Mouse (Mus musculus) kidney, adult 2 months (tissue): ENCODE measurements around the gene Slc3a2.

Source experiments
- CTCF ChIP-seq: fragments of 200-500 bp; conservative IDR thresholded peaks from 2 replicates; pipeline ENCODE4 v1.5.1; 2011; ENCODE audit warnings: low read depth, mild to moderate bottlenecking, control low read depth, low read length, moderate library complexity, mixed read lengths; ENCODE audit not compliant: insufficient read depth, insufficient read length
- POLR2A ChIP-seq: fragments of 200-500 bp; IDR thresholded peaks from one replicate; pipeline ENCODE4 v1.6.1; 2011; ENCODE audit warnings: low read depth, low read length, control low read depth

GRCm38 (mm10) chr19:8745382-8745781 is 22.2 kb upstream of the Slc3a2 start:
- no peak for TF ChIP-seq POLR2A
- TF ChIP-seq CTCF, result no peak
